Mouse (Mus musculus) small intestine, adult 2 months (tissue): Measurements from ENCODE around the gene Fam185a.

ENCODE experiments used
- CTCF ChIP-seq: fragments of 200-500 bp; IDR thresholded peaks from 2 replicates; pipeline ENCODE4 v1.5.1; 2012; ENCODE audit warnings: low read depth, mild to moderate bottlenecking, control low read depth, inconsistent platforms, low read length, moderate library complexity, mixed read lengths; ENCODE audit not compliant: insufficient replicate concordance, insufficient read length; ENCODE audit errors: extremely low read depth
- POLR2A ChIP-seq: fragments of 200-500 bp; IDR thresholded peaks from 2 replicates; pipeline ENCODE4 v1.6.1; 2012; ENCODE audit warnings: low read depth, mild to moderate bottlenecking, control low read depth, inconsistent platforms, low read length, moderate library complexity

DNA sequence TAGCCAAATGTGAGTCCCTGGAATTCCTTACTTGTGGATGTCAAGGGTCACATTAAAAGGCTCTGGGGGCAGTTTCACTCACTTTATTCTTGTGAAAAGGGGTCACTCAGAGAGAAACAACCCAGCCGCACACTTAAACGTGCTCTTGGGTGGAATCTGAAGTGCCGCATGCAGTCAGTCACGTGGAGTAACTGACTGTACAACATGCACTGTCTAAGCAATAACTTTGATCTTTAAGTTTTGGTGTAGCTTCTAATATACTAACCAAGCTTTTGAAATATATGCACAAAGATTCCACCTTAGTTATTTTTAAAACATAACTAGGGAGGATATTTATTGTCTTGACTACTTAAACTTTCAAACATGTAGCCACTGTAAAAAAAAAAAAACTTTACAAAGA lies 47.8 kb upstream of the Fam185a start:
- TF ChIP-seq CTCF (no peak), POLR2A (no peak)
